12 mouse cellular contexts compared by ENCODE assay signal in the genomic region with DNA sequence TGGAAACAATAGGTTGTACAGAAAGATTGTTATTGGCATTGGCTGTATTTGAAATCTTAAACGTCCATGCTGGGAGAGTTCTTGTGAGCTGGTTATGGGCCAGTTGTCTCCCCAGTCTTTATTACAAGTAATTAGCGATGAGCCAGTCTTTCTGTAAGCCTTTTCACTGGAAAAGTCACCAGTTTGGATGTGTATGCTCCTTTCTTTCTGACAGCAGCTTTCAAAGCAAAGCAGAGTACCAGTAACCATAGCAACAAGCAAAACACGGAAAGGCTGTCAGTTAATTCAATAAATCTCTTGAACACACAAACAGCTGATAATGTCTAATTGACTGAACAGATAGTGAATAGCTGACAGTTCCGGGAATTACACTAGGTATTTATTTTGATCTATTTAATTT.
A peak's percentile ranks its signal among the peaks of the same experiment; 100 is the strongest.
DNase-seq lines count a peak whose midpoint lies in the region; ATAC-seq and TF ChIP-seq lines count a peak whose summit lies in the region.
"Had no signal": no experiment of that assay in that cellular context is flagged by ENCODE, and none has a peak within 500 bp of the region (broad histone marks: within the 10 kb centered on the region; RNA-seq: fewer than 3 reads in every experiment).

No protein-coding gene starts in this region.

- H3K27ac ChIP-seq in limb, embryonic 14.5 days (replicated peaks; ENCODE audit: low read depth, low read length) = no peak overlapping the region
- no peak overlapping the region for H3K27ac ChIP-seq in limb, embryonic 10.5 days
- peak overlapping the region; percentile 72 for H3K27ac ChIP-seq in forebrain, embryonic 10.5 days
- H3K27ac ChIP-seq in neural tube, embryonic 14.5 days (ENCODE audit: low read depth, low read length) = no peak overlapping the region; the same call in 1 of the 2 replicates
- H3K27ac ChIP-seq: limb, embryonic 13.5 days had no signal

- H3K4me1 ChIP-seq in limb, embryonic 14.5 days (ENCODE audit: control insufficient read depth, insufficient read depth, low read length) = peaks cover 10% of the 10 kb centered on the region
- peaks cover 16% of the 10 kb centered on the region for H3K4me1 ChIP-seq in limb, embryonic 10.5 days
- H3K4me1 ChIP-seq in forebrain, embryonic 10.5 days = peaks cover 23% of the 10 kb centered on the region
- H3K4me1 ChIP-seq in neural tube, embryonic 14.5 days (ENCODE audit: control insufficient read depth, insufficient read depth, low read length) = no peaks in the 10 kb centered on the region

- DNase-seq in limb, embryonic 14.5 days (ENCODE audit: low spot score) = peak; percentile 42
- no peak for DNase-seq in limb, embryonic 10.5 days (ENCODE audit: low spot score)
- no peak for DNase-seq in forebrain, embryonic 10.5 days (ENCODE audit: extremely low spot score, low spot score)
- DNase-seq in layer of hippocampus, adult 18-20 months (ENCODE audit: low spot score in 2 of 2) = peak; percentile 1 to 44
- DNase-seq in adrenal gland, adult 18-20 months (ENCODE audit: low spot score in 2 of 2) = no peak
- DNase-seq in heart, adult 18-20 months = no peak
- DNase-seq in spleen, postnatal 14 days (ENCODE audit: low spot score in 2 of 2) = no peak
- DNase-seq: kidney, postnatal 14 days; right cerebral cortex, postnatal 25 days had no signal

- H3K36me3 ChIP-seq in limb, embryonic 14.5 days (ENCODE audit: control insufficient read depth, insufficient read depth, low read length) = no peaks in the 10 kb centered on the region
- no peaks in the 10 kb centered on the region for H3K36me3 ChIP-seq in limb, embryonic 10.5 days
- H3K36me3 ChIP-seq in forebrain, embryonic 10.5 days (replicated peaks) = no peaks in the 10 kb centered on the region
- H3K36me3 ChIP-seq in neural tube, embryonic 14.5 days (ENCODE audit: control insufficient read depth, insufficient read depth, low read length) = no peaks in the 10 kb centered on the region
- H3K36me3 ChIP-seq: limb, embryonic 13.5 days had no signal

- H3K9ac ChIP-seq in limb, embryonic 14.5 days (ENCODE audit: low read depth, low read length, severe bottlenecking) = no peak overlapping the region
- H3K9ac ChIP-seq in neural tube, embryonic 14.5 days (replicated peaks; ENCODE audit: low read depth, low read length) = no peak overlapping the region
- H3K9ac ChIP-seq: limb, embryonic 13.5 days had no signal

- no peaks in the 10 kb centered on the region for H3K9me3 ChIP-seq in limb, embryonic 14.5 days (ENCODE audit: control insufficient read depth, low read length)
- no peaks in the 10 kb centered on the region for H3K9me3 ChIP-seq in limb, embryonic 10.5 days (replicated peaks)
- H3K9me3 ChIP-seq in forebrain, embryonic 10.5 days = no peaks in the 10 kb centered on the region
- no peaks in the 10 kb centered on the region for H3K9me3 ChIP-seq in neural tube, embryonic 14.5 days (ENCODE audit: control insufficient read depth, low read length)
- H3K9me3 ChIP-seq: limb, embryonic 13.5 days had no signal

- H3K4me3 ChIP-seq in limb, embryonic 14.5 days (replicated peaks; ENCODE audit: low read length) = no peak overlapping the region
- H3K4me3 ChIP-seq in limb, embryonic 10.5 days = no peak overlapping the region
- no peak overlapping the region for H3K4me3 ChIP-seq in forebrain, embryonic 10.5 days
- no peak overlapping the region for H3K4me3 ChIP-seq in neural tube, embryonic 14.5 days (ENCODE audit: low read depth, low read length)
- H3K4me3 ChIP-seq: limb, embryonic 13.5 days had no signal

- 49% methylated on average over 4 of the region's 4 CpGs for WGBS in limb, embryonic 14.5 days
- WGBS in limb, embryonic 10.5 days = 74% methylated on average over 4 of the region's 4 CpGs
- WGBS in forebrain, embryonic 10.5 days = 59% methylated on average over 4 of the region's 4 CpGs
- WGBS in neural tube, embryonic 14.5 days = 16% methylated on average over 4 of the region's 4 CpGs

- no peak for TF ChIP-seq POLR2A in limb, embryonic 14.5 days (IDR thresholded peaks at IDR 0.05; ENCODE audit: borderline replicate concordance, extremely low read depth, insufficient read depth, insufficient read length)

- H3K27me3 ChIP-seq in limb, embryonic 14.5 days (ENCODE audit: control insufficient read depth, insufficient read depth, low read length) = no peaks in the 10 kb centered on the region
- no peaks in the 10 kb centered on the region for H3K27me3 ChIP-seq in limb, embryonic 10.5 days (ENCODE audit: low read depth, poor library complexity, severe bottlenecking)
- no peaks in the 10 kb centered on the region for H3K27me3 ChIP-seq in forebrain, embryonic 10.5 days (ENCODE audit: poor library complexity, severe bottlenecking)
- H3K27me3 ChIP-seq in neural tube, embryonic 14.5 days (ENCODE audit: control insufficient read depth, insufficient read depth, low read length) = no peaks in the 10 kb centered on the region
- H3K27me3 ChIP-seq: limb, embryonic 13.5 days; Patski had no signal

- no peak overlapping the region for H3K4me2 ChIP-seq in limb, embryonic 14.5 days (replicated peaks; ENCODE audit: low read depth, low read length, severe bottlenecking)
- H3K4me2 ChIP-seq in neural tube, embryonic 14.5 days (ENCODE audit: low read depth, low read length) = no peak overlapping the region
- H3K4me2 ChIP-seq: limb, embryonic 13.5 days had no signal

- ATAC-seq in limb, embryonic 14.5 days (ENCODE audit: low FRiP score, low read depth) = no peak
- ATAC-seq in neural tube, embryonic 14.5 days (ENCODE audit: low read depth) = peak; percentile 85
- ATAC-seq: Patski had no signal

Comparison
In these comparisons a context has a peak if more than half of its experiments do, and no peak if none do; other contexts are left out.
1. DNase-seq: peak in limb, embryonic 14.5 days (single experiment) and layer of hippocampus, adult 18-20 months (2 of 2); none in limb, embryonic 10.5 days (single experiment), forebrain, embryonic 10.5 days (single experiment), adrenal gland, adult 18-20 months (0 of 2), heart, adult 18-20 months (0 of 2) and spleen, postnatal 14 days (0 of 2).